Mouse (Mus musculus) lung, embryonic 15.5 days (tissue): ENCODE measurements around the gene Fasn. TPM values are rescaled to one million over a fixed set of nuclear protein-coding genes. Genes with fewer than 3 reads are reported as not detected.
"Not testable (repeated sequence)": the region's sequence is repeated elsewhere in the genome, so short reads cannot be mapped to it uniquely, and the experiment has no call there.

Source experiments
- ATAC-seq: fragments of 200-750 bp; cut with Nextera tagmentation; 2 replicates; pipeline ENCODE4 v1.8.0; 2017; ENCODE audit warnings: moderate number of reproducible peaks, borderline replicate concordance; ENCODE audit not compliant: low FRiP score, low TSS enrichment; ENCODE audit errors: extremely low read depth
- H3K27ac ChIP-seq: fragments of 300-500 bp; sonication (generic); 2 replicates; pipeline ENCODE4 v1.5.1; 2015; ENCODE audit warnings: moderate library complexity, mild to moderate bottlenecking, inconsistent platforms
- H3K27me3 ChIP-seq: fragments of 300-500 bp; sonication (generic); 2 replicates; pipeline ENCODE4 v1.6.1; 2015; ENCODE audit warnings: inconsistent platforms
- H3K36me3 ChIP-seq: fragments of 300-500 bp; sonication (generic); 2 replicates; pipeline ENCODE4 v1.6.1; 2015; ENCODE audit warnings: inconsistent platforms
- H3K4me1 ChIP-seq: fragments of 300-500 bp; sonication (generic); 2 replicates; pipeline ENCODE4 v1.6.1; 2015; ENCODE audit warnings: inconsistent platforms
- H3K4me2 ChIP-seq: fragments of 300-500 bp; sonication (generic); 2 replicates; pipeline ENCODE4 v1.6.1; 2015; ENCODE audit warnings: inconsistent platforms, mild to moderate bottlenecking, moderate library complexity
- H3K4me3 ChIP-seq: fragments of 300-500 bp; sonication (generic); 2 replicates; pipeline ENCODE4 v1.5.1; 2015; ENCODE audit warnings: mild to moderate bottlenecking, inconsistent platforms
- H3K9ac ChIP-seq: fragments of 300-500 bp; sonication (generic); 2 replicates; pipeline ENCODE4 v1.6.1; 2015; ENCODE audit warnings: inconsistent platforms
- H3K9me3 ChIP-seq: fragments of 300-500 bp; sonication (generic); 2 replicates; pipeline ENCODE4 v1.6.1; 2016; ENCODE audit warnings: inconsistent platforms
- WGBS: fragments of 180-500 bp; shearing (Covaris S2); methylation state at CpG from one replicate; pipeline ENCODE4 v1.1.7; 2015; 5-methylcytosine and 5-hydroxymethylcytosine counted together
- polyA plus RNA-seq: library from polyadenylated mRNA; unstranded; fragments of >200 nt; fragmentation: Nextera tagmentation; extraction: Ambion mirVana; gene quantifications from 2 replicates; pipeline ENCODE4 v1.2.1, GENCODE M21; 2015

The Fasn gene
- 49.0 and 53.2 TPM in 2 replicates for polyA plus RNA-seq

DNA sequence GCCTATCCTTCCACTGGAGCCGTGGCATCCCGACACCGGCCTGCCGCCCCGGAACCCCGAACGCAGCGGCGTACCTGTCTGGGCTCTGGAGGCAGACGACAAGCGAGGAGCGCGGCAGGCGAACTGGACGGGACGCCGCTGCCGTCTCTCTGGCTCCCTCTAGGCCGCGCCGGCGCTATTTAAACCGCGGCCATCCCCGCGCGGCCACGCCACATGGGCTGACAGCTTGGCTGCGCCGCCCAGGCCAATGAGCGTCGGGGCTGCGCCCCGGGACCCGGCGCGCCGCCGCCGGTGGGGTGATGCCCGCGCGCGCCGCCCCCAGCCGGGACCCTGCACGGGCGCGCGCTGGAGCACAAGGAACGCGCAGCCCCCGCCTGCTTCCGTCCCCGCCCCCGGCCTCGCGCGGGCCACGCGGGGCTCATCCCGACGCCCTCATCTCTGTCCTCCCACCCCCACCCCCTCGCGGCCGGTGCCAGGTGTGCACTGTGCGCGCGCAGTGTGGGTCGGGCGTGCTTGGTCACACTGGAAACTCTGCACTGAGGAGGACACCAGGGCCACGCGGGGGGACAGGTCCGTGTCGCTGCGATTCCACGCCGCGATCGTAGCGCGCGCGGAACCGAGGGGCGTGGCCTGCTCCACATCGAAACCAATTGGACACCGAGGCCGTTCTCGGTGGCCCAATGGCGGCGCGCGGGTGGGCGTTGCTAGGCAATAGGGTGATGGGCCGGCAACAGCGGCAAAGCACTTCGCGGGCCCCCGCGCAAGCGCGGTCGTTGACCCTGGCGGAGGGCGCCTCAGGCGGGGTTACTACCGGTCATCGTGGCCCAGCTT is at the start of gene Fasn:
TSS of gene Fasn (minus strand) at position 592 of the 831 bp plus-strand sequence.
- peak within 1 kb of the TSS; percentile 93 for H3K4me3 ChIP-seq
- H3K9me3 ChIP-seq, result no peaks in the 10 kb centered on the region
- peaks cover 28% of the 10 kb centered on the region for H3K36me3 ChIP-seq
- peaks cover 34% of the 10 kb centered on the region for H3K4me1 ChIP-seq
- peak within 1 kb of the TSS; percentile 93 for H3K9ac ChIP-seq
- peak within 1 kb of the TSS; percentile 80 for H3K4me2 ChIP-seq
- H3K27me3 ChIP-seq, result no peaks in the 10 kb centered on the region
- peak within 1 kb of the TSS; percentile 97 for H3K27ac ChIP-seq
- WGBS, result under 1% methylated on average over 91 of the region's 109 CpGs
- ATAC-seq, result peak; percentile 91

DNA sequence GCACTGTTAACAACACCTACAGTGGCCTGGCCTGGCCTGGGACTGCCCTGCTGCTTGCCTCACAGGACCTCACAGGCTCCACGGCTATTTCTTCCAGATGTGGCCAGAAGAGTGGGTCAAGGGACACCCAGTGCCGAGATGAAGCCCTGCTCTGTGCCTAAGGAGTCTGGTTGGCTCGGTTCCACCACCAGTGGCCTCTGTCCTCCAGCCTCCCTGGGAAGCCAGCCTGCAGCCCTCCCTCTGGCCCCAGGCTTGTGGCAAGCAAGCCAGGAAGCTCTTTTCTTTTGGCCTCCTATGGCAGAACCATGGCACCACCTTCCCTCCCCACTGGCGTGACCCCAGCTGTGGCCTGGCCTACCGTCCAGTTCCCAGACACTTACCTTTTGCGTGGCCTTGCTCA is 48.9 kb upstream of the Fasn start:
- H3K4me1 ChIP-seq, result no peaks in the 10 kb centered on the region
- no peak overlapping the region for H3K4me2 ChIP-seq
- no peak overlapping the region for H3K27ac ChIP-seq
- no peak for ATAC-seq
- WGBS, result 71% methylated on average over 6 of the region's 6 CpGs
- H3K9me3 ChIP-seq, result no peaks in the 10 kb centered on the region
- no peak overlapping the region for H3K4me3 ChIP-seq
- H3K36me3 ChIP-seq, result 0 out of 2 replicates have a peak, but pooled peaks cover 4% of the 10 kb centered on the region
- no peaks in the 10 kb centered on the region for H3K27me3 ChIP-seq
- H3K9ac ChIP-seq, result no peak overlapping the region

DNA sequence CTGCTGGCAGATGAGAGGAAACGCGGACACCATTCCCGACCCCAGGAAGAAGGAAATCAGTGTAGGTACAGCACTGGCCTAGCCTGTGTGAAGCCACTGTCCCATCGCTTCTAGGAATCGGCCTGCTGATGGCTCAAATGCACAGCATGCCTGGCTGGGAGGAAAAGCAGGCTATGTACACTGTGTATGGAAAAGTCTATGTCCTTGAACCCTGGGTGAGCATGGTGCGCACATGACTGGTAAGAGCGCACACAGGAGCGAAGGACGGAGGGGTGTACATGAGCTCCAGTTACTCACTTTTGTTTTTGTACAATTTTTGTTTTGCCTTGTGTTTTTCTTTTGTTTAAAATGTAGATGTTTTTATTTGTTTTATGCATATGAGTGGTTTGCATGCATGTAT is 47.2 kb upstream of the Fasn start:
- Histone ChIP-seq H3K9ac (no peak overlapping the region), H3K9me3 (no peaks in the 10 kb centered on the region), H3K27me3 (no peaks in the 10 kb centered on the region), H3K4me3 (no peak overlapping the region), H3K4me2 (no peak overlapping the region), H3K36me3 (no peaks in the 10 kb centered on the region), H3K27ac (no peak overlapping the region), H3K4me1 (no peaks in the 10 kb centered on the region)
- 88% methylated on average over 9 of the region's 9 CpGs for WGBS
- no peak for ATAC-seq

DNA sequence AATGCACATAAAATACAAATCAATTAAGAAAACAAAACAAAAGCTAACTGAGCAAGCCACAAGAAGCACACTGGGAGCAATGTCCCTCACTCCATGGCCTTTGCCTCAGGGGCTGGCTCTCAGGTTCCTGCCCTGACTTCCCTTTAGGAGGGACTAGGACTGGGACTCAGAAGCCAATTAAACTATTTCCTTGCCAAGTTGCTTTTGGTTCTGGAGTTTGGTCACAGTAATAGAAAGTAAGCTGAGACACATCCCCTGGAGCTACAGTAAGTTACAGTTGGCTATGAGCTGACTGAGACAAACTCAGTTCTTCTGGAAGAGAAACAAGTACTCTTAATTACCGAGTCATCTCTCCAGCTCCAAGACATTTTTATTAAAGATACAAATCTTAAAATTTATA is 41.5 kb upstream of the Fasn start:
- no peaks in the 10 kb centered on the region for H3K4me1 ChIP-seq
- no peaks in the 10 kb centered on the region for H3K9me3 ChIP-seq
- WGBS, result 85% methylated on average over 1 of the region's 1 CpGs
- H3K9ac ChIP-seq, result no peak overlapping the region
- no peaks in the 10 kb centered on the region for H3K27me3 ChIP-seq
- ATAC-seq, result no peak
- H3K36me3 ChIP-seq, result peaks cover 6% of the 10 kb centered on the region; the same call in 1 of the 2 replicates
- H3K4me2 ChIP-seq, result no peak overlapping the region
- H3K27ac ChIP-seq, result no peak overlapping the region
- H3K4me3 ChIP-seq, result no peak overlapping the region

DNA sequence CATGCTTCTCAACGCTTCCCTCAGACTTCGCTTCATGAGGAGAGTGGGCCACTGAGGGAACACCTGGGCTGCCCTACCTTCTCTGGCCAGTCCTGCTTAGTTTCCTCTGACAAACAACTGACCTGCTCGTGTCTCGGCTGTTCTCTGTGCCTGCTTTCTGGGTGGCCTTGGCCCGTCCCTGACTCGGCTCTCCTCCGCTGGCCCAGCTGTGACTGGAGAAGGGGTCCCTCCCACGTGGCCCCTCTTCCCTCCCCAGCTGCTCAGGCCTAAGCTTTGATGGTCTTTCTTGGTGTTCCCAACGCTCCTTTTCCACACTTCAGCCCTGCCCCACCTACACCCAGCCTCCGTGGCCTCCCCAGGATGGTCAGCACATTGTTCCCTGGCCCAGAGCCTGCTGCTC is 38.5 kb upstream of the Fasn start:
- Histone ChIP-seq H3K27ac (no peak overlapping the region), H3K4me3 (no peak overlapping the region), H3K27me3 (no peaks in the 10 kb centered on the region), H3K4me1 (no peaks in the 10 kb centered on the region), H3K36me3 (peaks cover 16% of the 10 kb centered on the region), H3K4me2 (no peak overlapping the region), H3K9me3 (no peaks in the 10 kb centered on the region), H3K9ac (no peak overlapping the region)
- ATAC-seq, result no peak
- 64% methylated on average over 10 of the region's 10 CpGs for WGBS

DNA sequence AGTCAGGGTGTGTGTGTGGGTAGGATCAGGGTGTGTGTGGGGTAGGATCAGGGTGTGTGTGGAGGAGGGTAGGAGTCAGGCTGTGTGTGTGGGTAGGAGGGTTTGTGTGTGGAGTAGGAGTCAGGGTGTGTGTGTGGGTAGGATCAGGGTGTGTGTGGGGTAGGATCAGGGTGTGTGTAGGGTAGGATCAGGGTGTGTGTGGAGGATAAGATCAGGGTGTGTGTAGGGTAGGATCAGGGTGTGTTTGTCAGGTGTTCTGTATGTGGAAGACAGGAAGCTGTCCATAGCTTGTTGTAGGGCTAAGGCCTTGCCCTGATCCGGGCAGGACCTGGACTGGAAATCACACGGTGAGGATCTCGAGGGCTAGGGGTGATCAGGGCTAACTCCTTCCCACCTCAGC is 31.6 kb upstream of the Fasn start:
- ATAC-seq, H3K27ac ChIP-seq, H3K4me3 ChIP-seq, H3K9ac ChIP-seq, H3K9me3 ChIP-seq, H3K36me3 ChIP-seq, H3K27me3 ChIP-seq, H3K4me2 ChIP-seq: not testable (repeated sequence)
- WGBS, result 91% methylated on average over 3 of the region's 3 CpGs
- peaks cover 27% of the 10 kb centered on the region for H3K4me1 ChIP-seq

DNA sequence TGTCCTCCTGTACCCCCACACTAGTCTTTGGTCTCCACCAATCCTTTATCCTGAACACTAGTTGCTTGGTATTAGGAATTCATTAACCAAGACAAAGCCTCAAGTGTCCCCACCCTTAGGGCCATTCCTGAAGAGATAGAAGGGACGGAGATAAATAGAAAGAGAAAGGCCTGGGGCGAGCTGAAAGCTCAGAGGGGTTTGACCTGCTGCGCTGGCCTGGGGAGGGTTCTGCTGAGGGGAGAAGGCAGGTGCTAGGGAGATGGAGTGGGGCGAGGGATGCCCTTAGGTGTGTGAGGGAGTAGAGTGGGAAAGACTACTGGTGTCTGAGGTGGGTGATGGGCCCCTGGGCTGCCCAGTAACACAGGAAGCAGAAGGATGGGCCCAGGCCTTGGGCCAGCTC is 29.4 kb upstream of the Fasn start:
- Histone ChIP-seq H3K36me3 (no peaks in the 10 kb centered on the region), H3K4me2 (no peak overlapping the region), H3K4me3 (no peak overlapping the region), H3K9ac (no peak overlapping the region), H3K27ac (peak overlapping the region; percentile 88), H3K9me3 (no peaks in the 10 kb centered on the region), H3K27me3 (no peaks in the 10 kb centered on the region), H3K4me1 (peaks cover 31% of the 10 kb centered on the region)
- WGBS, result 61% methylated on average over 4 of the region's 4 CpGs
- ATAC-seq, result no peak

DNA sequence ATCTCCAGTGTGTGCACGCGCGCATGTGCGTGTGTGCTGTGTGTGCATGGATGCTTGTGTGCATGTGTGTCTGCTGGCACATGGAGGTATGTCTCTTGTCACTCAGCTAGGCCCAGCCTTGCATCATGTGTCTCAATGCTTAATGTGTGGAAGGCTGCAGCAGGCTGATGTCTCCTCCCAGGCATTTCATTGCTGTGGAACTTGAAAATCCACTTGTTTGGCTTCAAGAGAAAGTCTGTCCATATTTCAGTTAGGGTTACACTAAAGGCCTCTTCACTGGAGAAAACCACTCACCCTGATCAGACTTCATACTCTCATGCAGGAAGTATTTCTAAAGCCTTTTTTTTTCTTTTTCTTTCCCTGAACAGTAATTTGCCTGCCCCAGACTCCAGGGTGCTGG is 28.8 kb upstream of the Fasn start:
- Histone ChIP-seq H3K4me2 (no peak overlapping the region), H3K27me3 (no peaks in the 10 kb centered on the region), H3K9ac (no peak overlapping the region), H3K36me3 (no peaks in the 10 kb centered on the region), H3K4me1 (peaks cover 31% of the 10 kb centered on the region), H3K9me3 (no peaks in the 10 kb centered on the region), H3K4me3 (no peak overlapping the region), H3K27ac (peak overlapping the region; percentile 88)
- ATAC-seq, result no peak
- WGBS, result 86% methylated on average over 4 of the region's 4 CpGs

DNA sequence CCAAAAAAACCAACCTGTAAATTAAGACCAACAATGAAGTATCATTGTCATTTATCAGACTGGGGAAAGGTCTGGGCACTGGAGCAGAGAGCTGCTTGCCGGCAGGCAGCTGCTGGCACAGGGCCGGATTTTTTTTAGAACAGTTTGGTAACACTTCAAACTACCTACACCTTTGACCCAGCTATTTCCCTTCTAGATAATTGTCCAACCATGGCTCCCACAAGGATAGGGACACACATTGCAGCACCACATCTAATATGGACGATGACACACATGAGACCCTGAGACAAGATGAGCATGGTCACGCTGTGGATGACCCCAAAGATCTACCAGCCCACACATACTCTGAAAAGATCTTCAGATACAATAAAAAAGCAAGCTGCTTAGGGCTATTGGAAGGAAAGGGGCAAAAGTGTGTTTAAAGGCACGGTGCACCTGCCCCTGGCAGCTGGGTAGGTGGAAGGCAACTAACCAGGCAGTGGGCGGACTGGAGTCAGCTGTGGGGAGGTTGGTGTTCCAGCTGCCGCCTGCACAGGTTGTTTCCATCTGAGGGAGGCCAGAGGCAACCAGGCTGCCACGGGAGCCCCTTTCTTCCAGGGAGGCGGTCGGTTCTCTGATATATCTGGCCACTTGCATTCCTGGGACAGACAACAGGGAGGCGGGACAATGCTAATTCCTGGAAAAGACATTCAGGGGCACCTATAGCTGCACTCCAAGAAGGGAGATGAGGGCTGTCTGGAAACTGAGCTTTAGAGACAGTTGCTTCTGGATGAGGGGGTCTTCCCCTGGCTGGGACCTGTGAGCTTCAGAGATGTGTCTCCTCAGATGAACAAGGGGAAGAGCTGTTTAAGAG is 28.0 kb upstream of the Fasn start:
- Histone ChIP-seq H3K4me3 (no peak overlapping the region), H3K4me2 (no peak overlapping the region), H3K36me3 (no peaks in the 10 kb centered on the region), H3K9me3 (no peaks in the 10 kb centered on the region), H3K27me3 (no peaks in the 10 kb centered on the region), H3K4me1 (peaks cover 31% of the 10 kb centered on the region), H3K9ac (no peak overlapping the region), H3K27ac (peak overlapping the region; percentile 88)
- 40% methylated on average over 11 of the region's 11 CpGs for WGBS
- ATAC-seq, result no peak

DNA sequence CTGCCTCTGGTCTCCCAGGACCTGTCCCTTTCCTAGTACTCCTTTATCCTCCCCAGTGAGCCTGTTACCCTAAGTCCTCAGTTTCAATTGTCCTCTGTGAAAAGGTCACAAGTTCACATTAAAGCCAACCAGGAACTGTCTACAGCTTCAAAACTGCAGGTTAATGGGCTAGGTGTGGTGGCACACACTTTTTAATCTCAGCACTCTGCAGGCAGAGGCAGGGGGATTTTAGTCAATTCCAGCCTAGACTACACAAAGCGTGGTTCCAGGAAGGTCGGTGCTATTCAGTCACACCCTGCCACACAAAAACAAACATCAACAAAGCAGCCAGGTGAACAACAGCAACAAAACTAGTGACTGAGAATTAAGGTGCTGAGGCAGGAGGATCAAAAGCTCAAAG is 27.2 kb upstream of the Fasn start:
- Histone ChIP-seq H3K4me2 (no peak overlapping the region), H3K4me1 (peaks cover 31% of the 10 kb centered on the region), H3K9me3 (no peaks in the 10 kb centered on the region), H3K9ac (no peak overlapping the region), H3K27ac (peak overlapping the region; percentile 7; the same call in 1 of the 2 replicates), H3K27me3 (no peaks in the 10 kb centered on the region), H3K4me3 (no peak overlapping the region), H3K36me3 (no peaks in the 10 kb centered on the region)
- no peak for ATAC-seq
- 63% methylated on average over 2 of the region's 2 CpGs for WGBS

DNA sequence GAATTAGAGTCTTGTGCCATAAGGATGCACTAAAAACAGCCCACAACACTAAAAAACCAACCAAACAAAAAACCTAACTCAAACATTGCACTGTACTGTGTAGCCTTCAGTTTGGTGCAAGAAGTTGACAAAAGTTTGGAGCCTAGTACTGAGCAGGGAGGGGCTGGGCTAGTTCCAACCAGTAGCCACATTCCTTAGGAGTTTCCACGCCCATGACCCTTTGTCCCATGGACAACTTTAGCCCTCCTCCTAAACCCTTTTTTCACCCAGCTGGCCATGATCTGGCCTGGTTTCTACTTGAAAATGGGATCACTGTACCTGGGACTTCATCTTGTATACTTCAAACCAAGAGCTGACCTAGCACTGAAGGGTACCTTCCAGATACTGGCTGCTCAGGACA is 26.8 kb upstream of the Fasn start:
- ATAC-seq, result no peak
- no peak overlapping the region for H3K4me2 ChIP-seq
- H3K4me3 ChIP-seq, result no peak overlapping the region
- H3K36me3 ChIP-seq, result no peaks in the 10 kb centered on the region
- H3K9ac ChIP-seq, result no peak overlapping the region
- peak overlapping the region; percentile 32; the same call in 1 of the 2 replicates for H3K27ac ChIP-seq
- H3K9me3 ChIP-seq, result no peaks in the 10 kb centered on the region
- H3K27me3 ChIP-seq, result no peaks in the 10 kb centered on the region
- H3K4me1 ChIP-seq, result peaks cover 31% of the 10 kb centered on the region
- 47% methylated on average over 1 of the region's 1 CpGs for WGBS
